Mouse (Mus musculus) layer of hippocampus, postnatal 25 days (tissue): ENCODE measurements around the gene Tmprss6. TPM values are rescaled to one million over a fixed set of nuclear protein-coding genes. Genes with fewer than 3 reads are reported as not detected.

ENCODE experiments used
- DNase-seq, 2 experiments: peaks; one replicate each; pipeline ENCODE4 v3.0.0; 2022; ENCODE audit warnings: mixed read lengths in 2 of 2, low spot score in 1 of 2; ENCODE audit errors: extremely low spot score in 1 of 2
- total RNA-seq, 2 experiments: library from RNA; stranded (reverse); gene quantifications; 2 replicates each; pipeline ENCODE4 v1.2.3; 2021

Tmprss6 gene
- total RNA-seq, 2 experiments from 2014 or later, result 0.61 to 4.5 TPM

DNA sequence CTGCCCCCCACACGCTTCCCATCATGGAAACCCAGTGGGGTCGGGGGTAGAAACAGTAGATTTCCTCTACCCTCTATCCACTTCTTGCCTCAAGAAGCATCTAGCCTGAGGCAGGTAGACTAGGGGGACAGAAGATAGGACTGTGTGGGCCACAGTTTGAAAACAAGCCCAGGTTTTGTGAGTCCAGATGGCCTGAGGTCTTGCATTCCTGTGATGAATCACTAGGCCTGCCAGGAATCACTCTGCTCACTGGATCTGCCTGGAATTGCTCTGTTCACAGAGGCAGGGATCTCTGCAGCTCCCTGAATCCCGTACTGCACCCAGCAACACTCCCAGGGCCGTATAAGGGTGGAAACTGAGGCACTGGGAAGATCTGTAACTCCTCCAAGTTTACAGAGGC, 14.9 kb upstream of the Tmprss6 start:
- DNase-seq, result no peak

DNA sequence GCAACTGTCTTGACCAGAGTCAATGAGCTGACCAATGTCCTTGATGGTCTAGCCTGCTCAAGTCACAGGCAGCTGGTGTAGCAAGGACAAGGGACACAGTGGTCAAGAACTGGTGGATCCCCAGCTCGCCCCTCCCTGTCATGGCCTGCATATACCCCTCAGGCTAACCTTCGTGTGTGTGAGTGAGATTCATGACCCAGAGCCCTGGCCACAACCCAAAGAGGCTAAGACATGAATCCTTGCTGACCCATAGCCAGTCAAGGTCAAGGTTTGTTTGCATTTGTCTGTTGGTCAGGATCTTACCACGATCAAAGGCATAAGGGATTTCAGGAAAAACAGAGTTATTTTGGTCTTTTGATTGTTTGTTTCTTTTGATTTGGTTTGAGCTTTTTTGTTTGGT, 14.1 kb upstream of the Tmprss6 start:
- no peak for DNase-seq

DNA sequence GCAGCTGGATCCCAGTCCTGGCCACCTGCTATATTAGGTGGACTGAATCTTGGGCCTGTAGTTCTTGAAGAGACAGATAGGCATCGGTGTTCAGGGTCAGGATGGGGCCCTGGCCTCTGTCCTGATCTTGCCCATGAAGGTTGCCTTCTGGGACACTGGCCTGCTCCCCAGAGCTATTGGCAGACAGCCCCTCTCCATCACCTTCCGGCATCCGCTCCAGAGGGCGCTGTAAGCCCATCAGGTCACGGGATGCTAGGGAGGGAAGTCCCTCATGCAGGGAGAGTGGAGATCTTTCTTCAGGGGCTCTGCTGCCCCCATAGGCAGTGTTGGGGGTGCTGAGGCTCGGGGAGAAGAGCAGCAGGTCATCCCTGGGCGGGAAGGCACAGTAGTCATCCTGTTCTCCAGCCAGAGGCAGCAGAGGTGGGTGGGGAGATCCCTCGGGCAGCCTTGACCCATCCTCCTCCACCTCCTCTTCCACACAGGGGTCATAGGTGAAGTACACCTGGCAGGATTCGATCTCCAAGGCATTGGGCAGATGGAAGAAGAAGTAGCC, 13.1 kb upstream of the Tmprss6 start:
- DNase-seq, result no peak

- no peak for DNase-seq
These were observed 12.6 kb upstream of the Tmprss6 start for GRCm38 (mm10) chr15:78480991-78481390.

DNA sequence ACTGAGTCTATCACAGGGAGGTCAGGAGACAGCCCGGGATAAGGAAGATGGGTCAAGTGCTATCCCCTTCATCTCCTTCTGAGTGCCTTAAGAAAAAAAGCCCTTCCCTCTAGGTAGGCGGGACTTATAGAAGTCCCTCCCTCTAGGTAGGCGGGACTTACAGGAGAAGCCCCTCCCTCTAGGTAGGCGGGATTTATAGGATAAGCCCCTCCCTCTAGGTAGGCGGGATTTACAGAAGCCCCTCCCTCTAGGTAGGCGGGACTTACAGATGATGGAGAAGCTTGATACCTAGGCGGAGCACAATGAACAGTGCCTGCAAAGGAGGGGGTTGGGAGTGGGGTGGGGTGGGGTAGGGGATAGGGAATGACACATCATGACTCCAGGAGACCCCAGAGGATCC, 11.7 kb upstream of the Tmprss6 start:
- no peak for DNase-seq

DNA sequence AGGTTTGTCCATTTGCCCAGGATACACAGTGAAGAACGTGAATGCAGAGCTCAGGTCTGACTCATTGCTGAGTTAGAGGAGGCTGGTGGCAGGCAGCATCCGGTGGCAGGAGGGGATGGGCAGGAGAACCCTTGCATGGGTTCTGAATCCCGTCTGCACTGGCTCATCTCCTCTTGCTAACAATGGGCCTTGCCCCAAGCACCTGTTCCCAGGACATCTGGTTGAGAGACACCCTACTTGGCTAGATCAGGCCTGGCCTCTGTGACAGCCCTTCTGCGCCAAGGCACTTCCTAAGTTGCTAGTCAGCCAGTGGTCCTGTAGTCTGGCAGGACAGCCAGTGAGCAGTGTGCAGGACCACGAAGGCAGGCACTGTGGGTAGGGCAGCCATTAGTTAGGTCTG, 11.0 kb upstream of the Tmprss6 start:
- no peak for DNase-seq

DNA sequence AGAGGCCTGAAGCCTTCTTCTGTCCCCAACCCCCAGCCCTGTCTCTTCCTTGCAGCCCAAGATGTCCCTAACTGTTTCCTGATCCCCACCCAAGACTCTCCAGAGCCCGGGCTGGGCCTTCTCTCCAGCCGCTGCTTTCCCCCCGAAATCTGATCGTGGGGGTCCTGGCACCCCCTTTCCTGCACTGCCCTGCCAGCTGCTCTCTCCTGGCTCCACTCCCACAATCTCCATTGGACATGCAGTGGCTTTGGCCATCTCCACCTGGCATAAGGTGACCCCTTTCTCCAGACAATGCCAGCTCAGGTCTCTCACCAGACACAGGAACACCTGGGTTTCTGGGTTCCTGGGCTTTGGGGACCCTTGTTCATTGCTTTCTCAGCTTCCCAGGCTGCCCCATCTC, 9.6 kb upstream of the Tmprss6 start:
- no peak for DNase-seq

GRCm38 (mm10) chr15:78476878-78477277, 8.4 kb upstream of the Tmprss6 start:
- DNase-seq, result no peak

DNA sequence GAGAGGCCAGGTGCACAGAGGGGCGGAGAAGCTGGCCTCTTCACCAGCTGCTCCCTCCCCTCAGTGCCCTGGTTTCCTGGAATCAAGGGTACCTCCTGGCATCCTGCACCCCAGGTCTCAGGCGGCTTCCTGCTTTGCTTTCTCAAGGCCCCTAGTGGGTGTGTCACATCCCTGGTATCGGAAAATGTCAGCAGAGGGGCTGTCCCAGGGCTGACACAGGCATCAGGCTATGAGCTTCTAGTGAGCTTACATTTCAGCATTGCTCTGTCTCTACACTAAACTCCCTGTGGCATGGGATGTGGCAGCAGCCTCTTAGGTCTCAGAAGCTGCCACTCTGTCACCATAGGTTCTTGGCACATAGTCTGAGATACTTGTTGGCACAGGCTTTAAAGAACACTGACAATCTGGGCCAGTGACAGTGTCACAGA, 7.2 kb upstream of the Tmprss6 start:
- DNase-seq, result no peak

DNA sequence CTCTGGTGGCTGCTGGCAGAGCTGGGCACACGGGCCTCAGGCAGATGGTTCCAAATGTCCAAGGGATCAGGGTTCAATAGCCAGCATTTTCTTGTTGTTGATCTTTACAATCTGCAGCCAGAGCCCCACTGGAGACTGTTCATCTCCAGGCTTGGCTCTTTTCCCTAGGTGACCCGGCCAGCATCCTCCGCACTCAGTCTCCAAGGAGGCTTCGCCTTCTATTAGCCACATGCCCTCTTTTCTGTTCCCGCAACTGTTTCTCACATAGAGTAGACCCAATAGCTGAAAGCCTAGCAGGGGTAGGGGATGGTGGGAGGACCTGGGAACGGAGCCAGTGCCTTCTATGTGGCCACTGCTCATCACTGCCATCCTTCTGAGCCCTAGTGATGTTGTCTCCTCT, 5.0 kb upstream of the Tmprss6 start:
- DNase-seq, result no peak

- DNase-seq, result no peak
These were observed 3.5 kb upstream of the Tmprss6 start for GRCm38 (mm10) chr15:78471902-78472301.

GRCm38 (mm10) chr15:78470495-78471276, 2.3 kb upstream of the Tmprss6 start:
- DNase-seq, result no peak

GRCm38 (mm10) chr15:78467570-78467969, 864 bp downstream of the Tmprss6 start:
- no peak for DNase-seq

DNA sequence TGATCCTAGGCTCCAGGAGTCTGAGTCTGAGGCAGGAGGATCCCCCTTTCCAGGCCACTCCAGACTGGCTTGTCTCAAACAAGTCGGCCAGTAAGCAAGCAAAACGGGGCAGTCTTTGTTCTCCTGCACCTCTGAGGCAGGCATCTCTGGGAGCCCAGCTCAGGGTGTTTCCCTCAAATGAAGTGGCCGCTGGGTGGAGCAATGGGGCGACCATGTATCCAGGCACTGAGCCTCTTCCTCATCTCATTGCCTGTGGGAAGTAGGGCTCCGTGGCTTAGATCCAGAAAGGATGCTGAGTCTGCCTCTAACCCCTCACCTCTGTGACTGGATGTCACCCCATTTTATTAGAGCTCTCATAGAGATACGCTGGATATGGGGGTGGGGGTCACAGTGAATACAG, 1.6 kb downstream of the Tmprss6 start:
- DNase-seq, result no peak

- no peak for DNase-seq
These were observed 5.5 kb downstream of the Tmprss6 start for GRCm38 (mm10) chr15:78462981-78463380.

DNA sequence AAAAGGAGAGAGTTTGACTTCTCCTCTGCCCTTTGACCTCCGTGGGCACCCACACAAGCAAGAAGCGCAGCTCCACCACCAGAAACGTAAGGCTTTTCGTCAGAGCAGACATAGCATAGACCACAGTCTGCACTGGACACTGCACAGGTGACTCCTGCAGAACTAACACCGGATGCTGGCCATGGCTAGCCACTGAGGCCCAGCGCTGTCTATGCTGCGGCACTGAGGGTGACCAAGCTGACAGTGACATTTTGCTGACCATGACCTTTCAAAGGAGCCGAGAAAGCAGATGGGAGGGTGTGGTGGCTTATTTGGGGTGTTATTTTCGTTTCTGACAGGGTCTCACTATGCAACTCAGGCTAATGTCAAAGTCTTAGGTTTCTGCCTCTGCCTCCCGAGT, 11.2 kb downstream of the Tmprss6 start:
- DNase-seq, result no peak

DNA sequence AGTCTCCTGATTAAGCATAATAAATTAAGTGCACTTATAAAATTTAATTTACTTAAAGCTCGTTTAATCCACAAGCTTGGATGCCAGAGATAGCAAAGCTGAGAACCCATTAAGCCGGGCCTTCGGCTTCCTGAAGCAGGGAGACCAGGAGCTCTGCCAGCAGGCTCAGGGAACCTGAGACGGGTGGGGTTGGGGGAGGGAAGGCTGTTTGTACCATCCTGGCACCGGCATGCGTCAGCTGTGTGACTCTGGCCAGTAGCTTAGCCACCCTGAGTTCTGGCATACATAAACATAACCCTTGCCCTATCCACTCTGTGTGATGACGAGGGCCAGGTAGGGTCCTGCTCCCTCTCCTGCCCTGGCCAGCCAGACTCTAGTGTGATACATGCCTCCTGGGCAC, 12.4 kb downstream of the Tmprss6 start:
- DNase-seq, result no peak

DNA sequence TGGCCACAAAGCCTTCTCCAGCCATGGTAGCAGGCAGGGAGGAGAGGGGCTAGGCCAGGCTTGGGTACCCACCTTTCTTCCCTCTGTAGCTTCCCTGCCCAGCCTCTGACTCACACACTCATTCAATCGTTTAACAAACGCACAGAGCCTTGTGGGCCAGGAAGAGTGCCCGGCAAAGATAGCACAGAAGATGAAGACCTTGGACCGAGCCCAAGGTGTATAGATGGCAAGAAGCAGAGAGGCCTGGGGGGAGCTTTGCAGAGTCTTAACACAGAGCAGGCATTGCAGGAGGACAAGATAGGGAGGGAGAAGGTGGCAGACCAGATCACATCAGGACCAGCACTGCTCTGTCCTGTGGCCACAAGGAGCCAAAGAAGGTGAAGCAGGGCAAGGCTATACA, 13.3 kb downstream of the Tmprss6 start:
- DNase-seq, result no peak

DNA sequence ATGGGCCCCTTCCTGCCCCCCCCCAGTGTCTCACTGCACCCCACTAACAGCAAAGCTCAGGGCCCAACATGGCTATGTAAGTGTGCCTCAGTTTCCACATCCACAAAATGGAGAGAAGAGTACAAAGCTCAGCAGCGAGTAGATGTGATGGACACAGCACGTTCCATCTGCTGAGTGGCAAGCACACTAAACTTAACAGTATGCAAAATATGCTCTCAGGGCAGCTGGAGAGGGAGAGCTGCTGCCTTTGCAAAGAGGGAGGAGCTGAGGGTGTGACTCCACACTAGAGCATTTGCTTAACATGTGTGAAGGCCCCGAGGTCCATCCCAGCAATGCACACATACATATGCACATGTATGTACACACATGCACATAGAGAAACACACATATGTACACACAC, 15.5 kb downstream of the Tmprss6 start:
- DNase-seq, result no peak

DNA sequence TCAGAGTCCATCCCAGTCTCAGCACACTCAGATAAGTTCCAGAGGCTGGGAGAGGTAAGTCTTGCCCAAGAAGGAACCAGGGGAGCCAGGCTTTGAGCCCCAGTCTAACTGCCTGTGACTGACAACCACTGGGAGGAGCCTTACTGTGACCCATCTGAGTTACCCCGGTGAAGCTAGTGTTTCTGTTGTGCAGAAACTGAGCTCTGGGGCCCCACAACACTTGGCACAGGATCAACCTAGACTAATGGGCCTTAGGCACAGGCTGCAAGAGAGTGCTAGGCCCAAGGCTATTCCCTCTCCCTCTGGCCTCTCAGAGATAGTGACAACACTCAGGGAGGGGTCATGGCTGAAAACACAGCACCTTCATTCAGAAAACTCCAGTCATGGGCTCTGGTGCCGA, 17.2 kb downstream of the Tmprss6 start:
- DNase-seq, result no peak

- DNase-seq, result no peak
These were observed 18.0 kb downstream of the Tmprss6 start for GRCm38 (mm10) chr15:78450419-78450768.

GRCm38 (mm10) chr15:78449694-78450418, 18.6 kb downstream of the Tmprss6 start:
- DNase-seq, result no peak
